Mouse (Mus musculus) hindbrain, embryonic 13.5 days (tissue): ENCODE data around the gene Crlf3. TPM values are rescaled to one million over a fixed set of nuclear protein-coding genes. Genes with fewer than 3 reads are reported as not detected.

ENCODE experiments used
- ATAC-seq: fragments of 200-750 bp; cut with Nextera tagmentation; 2 replicates; pipeline ENCODE4 v1.8.0; 2017; ENCODE audit warnings: moderate TSS enrichment; ENCODE audit not compliant: low FRiP score
- H3K27ac ChIP-seq: fragments of 300-500 bp; sonication (generic); 2 replicates; pipeline ENCODE4 v1.5.1; 2015; ENCODE audit warnings: inconsistent platforms, mild to moderate bottlenecking, moderate library complexity
- H3K27me3 ChIP-seq: fragments of 300-500 bp; sonication (generic); 2 replicates; pipeline ENCODE4 v1.6.1; 2015; ENCODE audit warnings: mild to moderate bottlenecking, inconsistent platforms
- H3K36me3 ChIP-seq: fragments of 300-500 bp; sonication (generic); 2 replicates; pipeline ENCODE4 v1.6.1; 2015; ENCODE audit warnings: mild to moderate bottlenecking, inconsistent platforms
- H3K4me1 ChIP-seq: fragments of 300-500 bp; sonication (generic); replicated peaks from 2 replicates; pipeline ENCODE4 v1.6.1; 2015; ENCODE audit warnings: inconsistent platforms
- H3K4me2 ChIP-seq: fragments of 300-500 bp; sonication (generic); 2 replicates; pipeline ENCODE4 v1.6.1; 2015; ENCODE audit warnings: inconsistent platforms, mild to moderate bottlenecking, moderate library complexity
- H3K4me3 ChIP-seq: fragments of 300-500 bp; sonication (generic); 2 replicates; pipeline ENCODE4 v1.5.1; 2015; ENCODE audit warnings: mild to moderate bottlenecking, inconsistent platforms
- H3K9ac ChIP-seq: fragments of 300-500 bp; sonication (generic); 2 replicates; pipeline ENCODE4 v1.6.1; 2015; ENCODE audit warnings: mild to moderate bottlenecking, inconsistent platforms
- H3K9me3 ChIP-seq: fragments of 300-500 bp; sonication (generic); 2 replicates; pipeline ENCODE4 v1.6.1; 2016; ENCODE audit warnings: inconsistent platforms
- WGBS: fragments of 180-500 bp; shearing (Covaris S2); methylation state at CpG from one replicate; pipeline ENCODE4 v1.1.7; 2015; 5-methylcytosine and 5-hydroxymethylcytosine counted together
- polyA plus RNA-seq: library from polyadenylated mRNA; unstranded; fragments of >200 nt; fragmentation: Nextera tagmentation; extraction: Ambion mirVana; gene quantifications from 2 replicates; pipeline ENCODE4 v1.2.1, GENCODE M21; 2015

Crlf3 gene
- polyA plus RNA-seq: 12.3 and 13.1 TPM in 2 replicates

DNA sequence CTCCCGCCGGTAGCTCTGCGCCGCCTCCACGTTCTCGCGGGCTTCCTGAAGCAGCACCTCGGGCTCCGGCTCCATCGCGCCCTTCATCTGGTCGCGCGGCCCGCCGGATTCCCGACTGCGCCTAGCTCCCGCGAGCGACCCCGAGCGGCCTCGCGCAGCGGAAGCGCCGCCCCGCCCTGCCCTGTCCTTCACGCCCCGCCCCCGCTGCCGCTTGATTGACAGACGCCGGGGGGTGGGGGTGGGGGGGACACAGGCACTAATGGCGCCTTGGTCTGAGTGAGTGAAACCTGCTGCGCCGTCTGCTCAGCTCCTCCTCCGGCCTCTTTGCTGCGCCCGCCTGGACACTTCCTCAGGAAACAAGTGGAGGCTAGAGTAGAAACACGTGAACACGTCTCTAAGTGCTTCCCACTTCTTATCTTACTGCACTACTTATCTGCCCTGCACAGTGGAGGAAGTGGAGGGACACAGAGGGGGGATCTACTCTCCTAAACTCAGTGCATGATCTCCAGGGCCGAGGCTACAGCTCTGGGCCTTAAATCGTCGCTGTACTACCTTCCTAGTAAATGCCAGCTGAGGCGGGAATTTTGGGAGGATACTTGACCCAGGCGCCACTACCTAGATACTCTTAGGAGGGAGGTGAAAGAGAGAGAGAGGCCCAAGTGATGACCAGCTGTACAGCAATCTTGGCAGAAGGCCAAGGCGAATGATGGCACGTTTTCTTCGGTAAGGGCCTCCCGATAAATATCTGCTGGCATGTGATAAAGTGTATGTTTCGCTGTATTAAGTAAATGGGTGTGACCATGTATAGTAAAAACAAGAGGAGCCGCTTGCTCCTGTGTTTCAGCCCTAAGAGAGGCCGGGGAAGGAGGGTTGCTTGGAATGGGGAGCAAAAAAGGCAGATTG lies at the start of gene Crlf3:
TSS of gene Crlf3 (minus strand) at position 166 of the 903 bp plus-strand sequence.
- Histone ChIP-seq H3K4me3 (peak within 1 kb of the TSS; percentile 89), H3K4me1 (peaks cover 14% of the 10 kb centered on the region), H3K36me3 (no peaks in the 10 kb centered on the region), H3K9ac (peak within 1 kb of the TSS; percentile 91), H3K27ac (peak within 1 kb of the TSS; percentile 84), H3K4me2 (peak within 1 kb of the TSS; percentile 83), H3K27me3 (no peaks in the 10 kb centered on the region), H3K9me3 (no peaks in the 10 kb centered on the region)
- peak; percentile 94 for ATAC-seq
- WGBS: 7% methylated on average over 55 of the region's 55 CpGs

- Histone ChIP-seq H3K4me1 (no peaks in the 10 kb centered on the region), H3K36me3 (peaks cover 53% of the 10 kb centered on the region), H3K9me3 (no peaks in the 10 kb centered on the region), H3K4me3 (no peak overlapping the region), H3K27me3 (no peaks in the 10 kb centered on the region), H3K27ac (no peak overlapping the region), H3K4me2 (no peak overlapping the region), H3K9ac (no peak overlapping the region)
- no peak for ATAC-seq
- 98% methylated on average over 1 of the region's 1 CpGs for WGBS
These were observed 35.6 kb upstream of the Crlf3 start for GRCm38 (mm10) chr11:80116411-80116810.

GRCm38 (mm10) chr11:80104407-80104806 lies 23.6 kb upstream of the Crlf3 start:
- no peak overlapping the region for H3K27ac ChIP-seq
- no peaks in the 10 kb centered on the region for H3K9me3 ChIP-seq
- WGBS: 90% methylated on average over 1 of the region's 1 CpGs
- peaks cover 42% of the 10 kb centered on the region for H3K36me3 ChIP-seq
- ATAC-seq: no peak
- no peak overlapping the region for H3K4me3 ChIP-seq
- H3K9ac ChIP-seq: no peak overlapping the region
- H3K27me3 ChIP-seq: no peaks in the 10 kb centered on the region
- H3K4me2 ChIP-seq: no peak overlapping the region
- no peaks in the 10 kb centered on the region for H3K4me1 ChIP-seq

DNA sequence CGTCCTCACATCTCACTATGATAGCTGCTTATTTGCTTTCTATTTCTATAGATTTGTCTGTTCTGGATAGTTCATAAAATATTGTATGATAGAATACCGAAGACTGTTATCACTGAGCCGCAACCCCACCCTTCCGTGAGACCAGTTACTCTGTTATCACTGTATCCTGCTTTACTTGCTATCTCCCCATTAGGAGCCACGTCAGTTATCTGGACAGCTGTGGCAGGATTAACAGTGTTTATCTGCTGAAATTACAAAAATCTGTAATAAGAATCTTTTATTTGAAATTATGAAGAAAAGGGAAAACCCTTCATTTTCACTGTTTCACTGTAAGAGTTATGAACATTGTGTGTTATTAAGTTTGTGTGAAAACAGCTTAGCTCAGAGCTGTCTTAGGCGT lies 20.5 kb upstream of the Crlf3 start:
- no peak overlapping the region for H3K4me3 ChIP-seq
- H3K36me3 ChIP-seq: peaks cover 35% of the 10 kb centered on the region
- H3K27ac ChIP-seq: no peak overlapping the region
- H3K27me3 ChIP-seq: no peaks in the 10 kb centered on the region
- no peak overlapping the region for H3K4me2 ChIP-seq
- H3K9me3 ChIP-seq: no peaks in the 10 kb centered on the region
- no peak for ATAC-seq
- no peak overlapping the region for H3K9ac ChIP-seq
- 97% methylated on average over 6 of the region's 6 CpGs for WGBS
- no peaks in the 10 kb centered on the region for H3K4me1 ChIP-seq

DNA sequence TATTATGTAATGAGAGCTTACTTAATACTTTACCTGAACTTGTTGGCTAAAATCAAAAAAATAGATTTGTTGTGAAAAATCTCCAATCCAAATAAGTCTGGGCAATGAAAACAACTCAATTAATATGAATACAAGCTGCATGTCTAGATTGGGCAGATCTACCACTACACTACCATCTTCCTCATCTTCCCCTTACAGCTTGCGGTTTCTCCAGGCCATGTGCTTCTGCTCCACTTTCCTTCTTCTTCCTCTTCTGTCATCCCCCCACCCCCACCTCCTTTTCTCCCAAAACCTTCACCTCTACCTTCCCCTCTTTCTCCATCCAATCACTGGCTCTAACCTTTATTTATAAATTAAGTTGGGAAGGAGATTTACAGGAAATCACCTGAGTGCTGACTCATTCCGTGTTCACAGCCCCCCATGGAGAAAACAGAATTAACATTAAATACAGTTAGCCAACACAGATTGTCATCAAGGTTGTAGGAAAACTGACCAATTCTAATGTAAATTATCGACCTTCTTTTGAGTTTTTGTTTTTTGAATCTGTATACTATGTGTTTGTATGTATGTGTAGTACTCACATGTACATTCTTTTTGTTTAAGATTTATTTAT lies 17.8 kb upstream of the Crlf3 start:
- no peaks in the 10 kb centered on the region for H3K9me3 ChIP-seq
- no peak for ATAC-seq
- peaks cover 31% of the 10 kb centered on the region for H3K36me3 ChIP-seq
- H3K9ac ChIP-seq: no peak overlapping the region
- H3K27me3 ChIP-seq: no peaks in the 10 kb centered on the region
- no peak overlapping the region for H3K4me2 ChIP-seq
- no peaks in the 10 kb centered on the region for H3K4me1 ChIP-seq
- no peak overlapping the region for H3K27ac ChIP-seq
- 96% methylated on average over 3 of the region's 3 CpGs for WGBS
- no peak overlapping the region for H3K4me3 ChIP-seq

DNA sequence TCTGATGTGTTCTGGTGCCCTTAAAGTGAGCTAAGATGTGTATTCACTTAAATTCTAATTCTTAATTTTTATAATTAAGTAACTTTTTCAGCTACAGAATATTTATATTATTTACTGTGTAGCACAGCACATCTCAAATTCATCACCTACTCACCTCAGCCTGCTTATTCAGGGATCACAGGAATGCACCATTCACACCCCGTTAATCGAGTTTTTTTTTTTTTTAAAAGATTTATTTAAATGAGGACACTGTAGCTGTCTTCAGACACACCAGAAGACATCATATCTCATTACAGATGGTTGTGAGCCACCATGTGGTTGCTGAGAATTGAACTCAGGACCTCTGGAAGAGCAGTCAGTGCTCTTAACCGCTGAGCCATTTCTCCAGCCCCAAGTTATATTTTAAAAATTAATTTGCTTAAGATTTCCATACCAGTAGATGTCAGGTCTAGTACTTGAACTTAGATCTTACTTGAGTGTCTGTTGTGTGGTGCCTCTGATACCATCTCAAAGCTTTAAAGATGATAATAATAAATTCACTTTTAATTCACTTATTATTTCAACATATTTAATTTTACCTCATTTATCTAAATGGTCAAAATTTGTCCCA lies 9.9 kb upstream of the Crlf3 start:
- ATAC-seq: no peak

GRCm38 (mm10) chr11:80089817-80090214 lies 9.0 kb upstream of the Crlf3 start:
- Histone ChIP-seq H3K9me3 (no peaks in the 10 kb centered on the region), H3K27ac (no peak overlapping the region; the same call in 1 of the 2 replicates), H3K4me1 (peaks cover 16% of the 10 kb centered on the region), H3K27me3 (no peaks in the 10 kb centered on the region), H3K36me3 (no peaks in the 10 kb centered on the region), H3K9ac (peak overlapping the region; percentile 92), H3K4me3 (peak overlapping the region; percentile 98), H3K4me2 (peak overlapping the region; percentile 92)
- no peak for ATAC-seq
- WGBS: under 1% methylated on average over 14 of the region's 14 CpGs

More for the DNA sequence above, 9.9 kb upstream of the Crlf3 start:
- Histone ChIP-seq H3K4me2 (peak overlapping the region; percentile 92), H3K27ac (no peak overlapping the region), H3K4me1 (peaks cover 16% of the 10 kb centered on the region), H3K4me3 (peak overlapping the region; percentile 98; the same call in 1 of the 2 replicates), H3K9ac (no peak overlapping the region), H3K27me3 (no peaks in the 10 kb centered on the region), H3K9me3 (no peaks in the 10 kb centered on the region), H3K36me3 (peaks cover 5% of the 10 kb centered on the region; the same call in 1 of the 2 replicates)
- WGBS: 66% methylated on average over 3 of the region's 3 CpGs

- no peaks in the 10 kb centered on the region for H3K9me3 ChIP-seq
- peak within 1 kb of the TSS; percentile 92 for H3K9ac ChIP-seq
- H3K4me2 ChIP-seq: peak within 1 kb of the TSS; percentile 92
- H3K4me1 ChIP-seq: peaks cover 16% of the 10 kb centered on the region
- H3K27ac ChIP-seq: peak within 1 kb of the TSS; percentile 3; the same call in 1 of the 2 replicates
- ATAC-seq: peak; percentile 84
- H3K36me3 ChIP-seq: no peaks in the 10 kb centered on the region
- H3K4me3 ChIP-seq: peak within 1 kb of the TSS; percentile 98
- WGBS: 6% methylated on average over 57 of the region's 57 CpGs
- no peaks in the 10 kb centered on the region for H3K27me3 ChIP-seq
These were observed 8.4 kb upstream of the Crlf3 start, which contains the start of gene Atad5 for GRCm38 (mm10) chr11:80088917-80089816. TSS of gene Atad5 (plus strand) at chr11:80089400.

DNA sequence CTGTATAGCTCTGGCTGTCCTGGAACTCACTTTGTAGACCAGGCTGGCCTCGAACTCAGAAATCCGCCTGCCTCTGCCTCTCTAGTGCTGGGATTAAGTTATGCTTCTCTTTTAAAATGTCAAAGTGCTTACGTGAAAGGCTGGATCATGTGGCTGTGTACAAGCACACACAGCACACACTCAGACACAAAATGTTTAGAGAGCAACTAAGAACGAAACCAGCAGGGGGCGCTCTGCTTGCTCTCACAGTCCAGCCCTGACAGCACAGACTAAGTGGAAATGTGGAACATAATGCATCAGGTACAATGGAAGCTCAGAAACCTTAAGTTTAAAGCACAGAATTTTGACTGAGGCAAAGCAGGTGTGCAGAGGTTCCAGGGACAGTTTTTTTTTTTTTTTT lies 6.1 kb upstream of the Crlf3 start:
- Histone ChIP-seq H3K36me3 (no peaks in the 10 kb centered on the region), H3K4me1 (peaks cover 16% of the 10 kb centered on the region), H3K9me3 (no peaks in the 10 kb centered on the region), H3K27ac (no peak overlapping the region), H3K27me3 (no peaks in the 10 kb centered on the region), H3K4me3 (no peak overlapping the region), H3K4me2 (no peak overlapping the region), H3K9ac (no peak overlapping the region)
- no peak for ATAC-seq
- WGBS: 6% methylated on average over 5 of the region's 5 CpGs

- ATAC-seq: no peak
- Histone ChIP-seq H3K36me3 (no peaks in the 10 kb centered on the region), H3K9me3 (no peaks in the 10 kb centered on the region), H3K9ac (no peak overlapping the region), H3K4me1 (peaks cover 18% of the 10 kb centered on the region), H3K27ac (no peak overlapping the region), H3K4me3 (no peak overlapping the region), H3K27me3 (no peaks in the 10 kb centered on the region), H3K4me2 (no peak overlapping the region)
- WGBS: 85% methylated on average over 6 of the region's 6 CpGs
These were observed 4.7 kb upstream of the Crlf3 start for GRCm38 (mm10) chr11:80085356-80086055.

DNA sequence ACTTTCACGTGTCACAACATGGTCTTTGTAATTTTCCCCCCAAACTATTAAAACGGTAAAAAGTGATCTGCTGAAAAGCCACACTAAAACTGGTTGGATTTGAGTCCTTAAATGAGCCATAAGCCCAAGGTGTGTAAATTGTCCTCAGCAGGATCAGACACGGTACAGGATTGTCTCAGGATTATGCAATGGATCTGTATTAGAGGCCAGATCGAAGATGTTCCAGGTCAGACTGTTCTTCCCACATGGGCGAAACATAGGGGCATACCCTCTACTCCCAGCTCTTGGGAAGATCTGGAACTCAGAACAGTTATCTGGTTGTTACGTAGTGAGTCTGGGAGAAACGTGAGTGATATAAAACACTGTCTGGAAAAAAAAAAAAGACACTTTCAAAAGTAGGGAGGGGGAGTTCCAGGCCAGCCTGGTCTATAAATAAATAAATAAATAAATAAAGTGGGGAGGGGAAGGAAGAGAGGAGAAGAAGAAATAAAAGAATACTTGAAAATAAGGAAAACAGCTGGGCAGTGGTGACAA lies 1.1 kb upstream of the Crlf3 start:
- no peaks in the 10 kb centered on the region for H3K36me3 ChIP-seq
- H3K27me3 ChIP-seq: no peaks in the 10 kb centered on the region
- 87% methylated on average over 7 of the region's 7 CpGs for WGBS
- H3K27ac ChIP-seq: no peak overlapping the region
- peaks cover 14% of the 10 kb centered on the region for H3K4me1 ChIP-seq
- no peak overlapping the region; the same call in 1 of the 2 replicates for H3K4me2 ChIP-seq
- no peaks in the 10 kb centered on the region for H3K9me3 ChIP-seq
- no peak for ATAC-seq
- no peak overlapping the region for H3K9ac ChIP-seq
- no peak overlapping the region for H3K4me3 ChIP-seq
